Mouse (Mus musculus) CH12.LX (cell line): Measurements from ENCODE around the gene Olfr332.

Experiments
- CTCF ChIP-seq, 2 experiments: IDR thresholded peaks in 1 of 2; conservative IDR thresholded peaks in 1 of 2; 2 replicates each; pipeline ENCODE4 v1.5.1; 2011 to 2012; ENCODE audit warnings: low read depth in 2 of 2, low read length in 2 of 2, improper control_type of control experiment in 1 of 2, inconsistent platforms in 1 of 2, mild to moderate bottlenecking in 1 of 2, moderate library complexity in 1 of 2
- E2F4 ChIP-seq: IDR thresholded peaks from 2 replicates; pipeline ENCODE4 v1.6.1; 2011; ENCODE audit warnings: low read depth, low read length, improper control_type of control experiment; ENCODE audit not compliant: insufficient replicate concordance
- ELF1 ChIP-seq: IDR thresholded peaks from 2 replicates; pipeline ENCODE4 v1.6.1; 2014; ENCODE audit warnings: low read depth, mild to moderate bottlenecking, inconsistent platforms, low read length, improper control_type of control experiment
- EP300 ChIP-seq: IDR thresholded peaks from 2 replicates; pipeline ENCODE4 v1.6.1; 2011; ENCODE audit warnings: low read length, improper control_type of control experiment
- GABPA ChIP-seq: IDR thresholded peaks from 2 replicates; pipeline ENCODE4 v1.6.1; 2012; ENCODE audit warnings: low read depth, low read length, improper control_type of control experiment, inconsistent platforms; ENCODE audit not compliant: insufficient replicate concordance
- MAZ ChIP-seq: IDR thresholded peaks from 2 replicates; pipeline ENCODE4 v1.6.1; 2012; ENCODE audit warnings: low read depth, mild to moderate bottlenecking, inconsistent platforms, low read length, improper control_type of control experiment, moderate library complexity
- NELFE ChIP-seq: IDR thresholded peaks from 2 replicates; pipeline ENCODE4 v1.6.1; 2011; ENCODE audit warnings: low read depth, low read length, improper control_type of control experiment
- NRF1 ChIP-seq: IDR thresholded peaks from 2 replicates; pipeline ENCODE4 v1.6.1; 2014; ENCODE audit warnings: low read depth, mild to moderate bottlenecking, inconsistent platforms, low read length, improper control_type of control experiment, moderate library complexity
- POLR2A ChIP-seq: IDR thresholded peaks from 2 replicates; pipeline ENCODE4 v1.6.1; 2011; ENCODE audit warnings: low read depth, mild to moderate bottlenecking, improper control_type of control experiment, low read length
- TCF12 ChIP-seq: IDR thresholded peaks from 2 replicates; pipeline ENCODE4 v1.6.1; 2014; ENCODE audit warnings: low read depth, mild to moderate bottlenecking, inconsistent platforms, low read length, improper control_type of control experiment
- UBTF ChIP-seq: IDR thresholded peaks from 2 replicates; pipeline ENCODE4 v1.6.1; 2012; ENCODE audit warnings: low read depth, mild to moderate bottlenecking, inconsistent platforms, low read length, improper control_type of control experiment, moderate library complexity
- USF2 ChIP-seq: conservative IDR thresholded peaks from 2 replicates; pipeline ENCODE4 v1.6.1; 2011; ENCODE audit warnings: low read depth, low read length, improper control_type of control experiment

DNA sequence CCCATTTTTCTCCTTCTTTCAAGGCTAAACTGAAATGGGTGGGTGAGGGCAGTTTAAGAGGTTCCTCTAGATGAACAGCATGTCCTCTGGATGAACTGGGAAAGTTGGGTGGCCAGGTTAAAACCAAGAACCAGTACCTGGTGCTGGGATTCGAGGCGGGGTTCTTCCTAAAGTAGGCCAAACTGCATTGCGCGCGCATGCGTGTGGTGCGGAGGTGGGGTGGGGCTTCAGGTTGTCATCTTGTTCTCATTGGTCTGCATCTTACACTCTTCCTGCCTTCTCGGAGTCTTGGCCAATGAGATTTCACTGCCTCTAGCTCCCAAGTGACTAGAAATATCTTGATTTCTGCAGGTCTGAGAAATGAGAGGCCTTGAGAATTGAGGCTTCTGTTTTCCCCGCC, 39.6 kb downstream of the Olfr332 start, which contains the start of gene Lypd9:
- TF ChIP-seq UBTF (no peak), POLR2A (no peak), NRF1 (no peak), MAZ (no peak), ELF1 (no peak), TCF12 (no peak), USF2 (no peak), EP300 (no peak), GABPA (no peak), CTCF (conservative IDR thresholded peaks at IDR 0.05 in 1 of 2, IDR thresholded peaks at IDR 0.05 in 1 of 2; ENCODE audit: low read depth in 2 of 2, low read length in 2 of 2) (no peak), NELFE (no peak), E2F4 (no peak)
